Mouse (Mus musculus): Measurements from ENCODE around the gene Ltc4s. TPM values are rescaled to one million over a fixed set of nuclear protein-coding genes. Genes with fewer than 3 reads are reported as not detected.

Ltc4s gene
- polyA plus RNA-seq, 1 experiment from 2014 or later, result 1.3 TPM

DNA sequence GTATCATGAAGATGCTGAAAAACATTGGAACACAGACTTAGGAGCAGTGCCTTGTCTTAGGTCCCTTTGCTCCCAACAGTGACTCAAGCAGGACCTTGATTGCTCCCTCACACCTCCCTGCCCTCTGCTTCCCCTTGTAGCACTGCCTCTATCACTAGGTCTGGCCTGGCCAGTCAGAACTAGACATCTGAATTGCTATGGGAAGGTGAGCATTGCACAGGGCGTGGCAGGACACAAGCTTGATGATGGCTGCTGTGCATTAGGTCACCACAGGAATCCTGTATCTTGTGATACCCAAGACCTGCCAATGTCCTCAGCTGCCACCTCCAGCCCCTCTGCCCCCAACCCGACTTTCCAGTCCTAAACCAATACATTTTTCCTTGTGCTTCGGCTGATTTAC lies 28.6 kb upstream of the Ltc4s start:
- Histone ChIP-seq H3K36me3 (peaks cover 45% of the 10 kb centered on the region), H3K27me3 (no peaks in the 10 kb centered on the region), H3K9ac (no peak overlapping the region), H3K4me1 (no peaks in the 10 kb centered on the region; the same call in 1 of the 2 replicates), H3K9me3 (replicated peaks) (no peaks in the 10 kb centered on the region), H3K4me3 (no peak overlapping the region), H3K4me2 (replicated peaks) (no peak overlapping the region), H3K27ac (no peak overlapping the region)
- 97% methylated on average over 3 of the region's 3 CpGs for WGBS
- no peak for ATAC-seq (ENCODE audit: low FRiP score)

DNA sequence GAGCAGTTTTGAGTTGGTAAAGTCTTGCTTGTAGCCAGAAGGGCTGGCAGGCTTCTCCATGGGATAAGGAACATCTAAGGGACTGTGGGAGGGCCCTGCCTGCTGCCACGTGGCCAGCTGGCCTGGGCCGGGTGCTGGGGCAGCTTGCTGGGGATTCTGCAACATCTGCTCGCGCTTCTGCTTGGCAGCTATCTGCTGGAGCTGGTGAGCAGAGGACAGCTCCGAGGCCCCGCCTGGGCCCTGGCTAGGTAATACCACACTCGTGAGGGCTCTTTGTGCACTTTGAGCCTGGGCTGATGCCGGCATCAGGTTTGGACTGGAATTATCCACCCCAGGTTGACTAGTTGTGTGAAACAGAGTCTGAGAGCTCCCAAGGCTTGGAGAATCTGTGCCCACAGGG lies 27.5 kb upstream of the Ltc4s start:
- Histone ChIP-seq H3K36me3 (peaks cover 56% of the 10 kb centered on the region), H3K4me2 (replicated peaks) (no peak overlapping the region), H3K9ac (no peak overlapping the region), H3K27ac (no peak overlapping the region), H3K9me3 (replicated peaks) (no peaks in the 10 kb centered on the region), H3K4me3 (no peak overlapping the region), H3K4me1 (no peaks in the 10 kb centered on the region), H3K27me3 (no peaks in the 10 kb centered on the region)
- 89% methylated on average over 8 of the region's 8 CpGs for WGBS
- ATAC-seq (ENCODE audit: low FRiP score), result no peak

DNA sequence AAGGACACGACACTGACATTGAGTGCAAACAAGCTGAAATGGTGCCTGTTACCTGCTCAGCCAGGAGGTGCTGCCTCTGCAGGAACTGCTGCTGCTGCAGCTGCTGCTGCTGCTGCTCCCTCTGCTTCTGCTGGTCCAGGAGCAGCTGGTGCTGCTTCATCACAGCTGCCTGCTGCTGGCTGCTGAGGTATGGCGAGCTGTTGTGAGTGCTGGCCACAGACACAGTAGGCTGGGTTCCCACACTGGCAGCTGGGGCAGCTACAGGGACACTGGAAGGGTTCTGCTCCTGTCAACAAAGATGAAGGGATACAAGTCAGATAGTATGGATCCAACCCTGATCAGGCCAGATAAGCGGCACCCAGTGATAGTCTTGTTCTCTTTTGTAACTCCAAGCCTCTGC lies 24.8 kb upstream of the Ltc4s start:
- Histone ChIP-seq H3K4me2 (replicated peaks) (no peak overlapping the region), H3K4me3 (no peak overlapping the region), H3K4me1 (no peaks in the 10 kb centered on the region), H3K9ac (no peak overlapping the region), H3K36me3 (peaks cover 83% of the 10 kb centered on the region), H3K27me3 (no peaks in the 10 kb centered on the region), H3K9me3 (replicated peaks) (no peaks in the 10 kb centered on the region), H3K27ac (no peak overlapping the region)
- 91% methylated on average over 3 of the region's 3 CpGs for WGBS
- no peak for ATAC-seq (ENCODE audit: low FRiP score)

DNA sequence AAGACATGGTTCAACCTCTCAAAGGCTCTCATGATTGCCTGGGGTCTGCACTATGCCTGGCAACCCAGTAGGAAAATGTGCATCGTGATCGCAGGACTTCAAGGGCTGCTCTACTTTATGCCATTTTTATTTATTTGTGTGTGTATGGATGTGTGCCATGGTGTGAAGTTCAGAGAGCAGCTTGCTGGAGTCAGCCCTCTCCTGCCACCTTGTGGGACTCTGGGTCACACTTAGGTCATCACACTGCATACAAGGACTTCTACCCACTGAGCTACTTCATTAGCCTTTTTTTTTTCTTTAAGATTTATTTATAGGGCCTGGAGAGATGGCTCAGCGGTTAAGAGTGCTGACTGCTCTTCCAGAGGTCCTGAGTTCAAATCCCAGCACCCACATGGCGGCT lies 23.6 kb upstream of the Ltc4s start:
- no peak overlapping the region for H3K4me2 ChIP-seq (replicated peaks)
- H3K27me3 ChIP-seq, result no peaks in the 10 kb centered on the region
- peaks cover 95% of the 10 kb centered on the region for H3K36me3 ChIP-seq
- H3K4me1 ChIP-seq, result no peaks in the 10 kb centered on the region
- no peak overlapping the region for H3K4me3 ChIP-seq
- no peaks in the 10 kb centered on the region; the same call in 1 of the 2 replicates for H3K9me3 ChIP-seq (replicated peaks)
- ATAC-seq (ENCODE audit: low FRiP score), result no peak
- H3K9ac ChIP-seq, result no peak overlapping the region
- H3K27ac ChIP-seq, result no peak overlapping the region
- WGBS, result 93% methylated on average over 4 of the region's 4 CpGs

DNA sequence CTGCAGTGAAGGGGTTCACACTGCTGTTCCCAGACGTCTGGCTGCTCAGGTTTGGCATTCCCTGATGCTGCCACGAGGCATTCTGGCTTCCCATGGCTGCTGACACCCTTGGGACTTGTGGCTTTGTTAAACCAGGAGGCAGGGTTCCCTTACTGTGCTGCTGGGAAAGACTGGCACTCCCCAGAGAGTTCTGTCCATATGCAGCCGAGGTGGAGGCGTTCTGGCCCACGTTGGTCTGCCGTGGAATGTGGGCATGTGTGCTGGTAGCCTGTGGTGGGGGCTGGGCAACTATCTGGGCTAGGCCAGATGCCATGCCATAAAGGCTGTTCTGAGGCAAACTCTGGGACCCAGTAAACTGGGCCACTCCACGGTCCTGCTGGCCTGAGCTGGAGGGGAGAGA lies 19.9 kb upstream of the Ltc4s start:
- Histone ChIP-seq H3K4me3 (no peak overlapping the region), H3K9me3 (replicated peaks) (no peaks in the 10 kb centered on the region; the same call in 1 of the 2 replicates), H3K36me3 (peaks cover 79% of the 10 kb centered on the region), H3K27ac (no peak overlapping the region), H3K9ac (no peak overlapping the region), H3K27me3 (no peaks in the 10 kb centered on the region), H3K4me1 (no peaks in the 10 kb centered on the region), H3K4me2 (replicated peaks) (no peak overlapping the region)
- WGBS, result 89% methylated on average over 7 of the region's 7 CpGs
- ATAC-seq (ENCODE audit: low FRiP score), result no peak

DNA sequence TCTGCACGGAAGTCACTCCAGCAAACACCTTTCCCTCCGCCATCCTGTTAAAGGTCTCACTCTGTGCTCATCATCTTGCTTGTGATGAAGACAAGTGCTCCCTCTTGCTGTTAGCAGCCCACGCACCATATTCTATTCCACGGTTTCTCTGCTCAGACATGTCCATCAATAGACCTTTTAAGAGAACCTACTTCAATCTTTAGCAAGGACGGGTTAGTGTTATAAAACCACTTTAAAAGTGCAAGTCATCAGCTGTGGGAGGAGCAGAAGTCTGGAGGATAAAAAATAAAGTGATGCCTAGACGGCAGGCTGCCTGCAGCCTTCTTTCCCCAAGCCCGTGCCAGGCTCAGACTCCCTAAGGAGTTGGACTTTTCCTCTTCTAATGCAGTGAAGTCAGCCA lies 18.2 kb upstream of the Ltc4s start:
- ATAC-seq (ENCODE audit: low FRiP score), result no peak
- peaks cover 63% of the 10 kb centered on the region for H3K36me3 ChIP-seq
- WGBS, result 91% methylated on average over 7 of the region's 7 CpGs
- H3K4me3 ChIP-seq, result no peak overlapping the region
- no peak overlapping the region for H3K4me2 ChIP-seq (replicated peaks)
- peaks cover 7% of the 10 kb centered on the region; the same call in 1 of the 2 replicates for H3K4me1 ChIP-seq
- H3K27me3 ChIP-seq, result no peaks in the 10 kb centered on the region
- H3K27ac ChIP-seq, result no peak overlapping the region
- H3K9me3 ChIP-seq (replicated peaks), result no peaks in the 10 kb centered on the region; the same call in 1 of the 2 replicates
- no peak overlapping the region for H3K9ac ChIP-seq

DNA sequence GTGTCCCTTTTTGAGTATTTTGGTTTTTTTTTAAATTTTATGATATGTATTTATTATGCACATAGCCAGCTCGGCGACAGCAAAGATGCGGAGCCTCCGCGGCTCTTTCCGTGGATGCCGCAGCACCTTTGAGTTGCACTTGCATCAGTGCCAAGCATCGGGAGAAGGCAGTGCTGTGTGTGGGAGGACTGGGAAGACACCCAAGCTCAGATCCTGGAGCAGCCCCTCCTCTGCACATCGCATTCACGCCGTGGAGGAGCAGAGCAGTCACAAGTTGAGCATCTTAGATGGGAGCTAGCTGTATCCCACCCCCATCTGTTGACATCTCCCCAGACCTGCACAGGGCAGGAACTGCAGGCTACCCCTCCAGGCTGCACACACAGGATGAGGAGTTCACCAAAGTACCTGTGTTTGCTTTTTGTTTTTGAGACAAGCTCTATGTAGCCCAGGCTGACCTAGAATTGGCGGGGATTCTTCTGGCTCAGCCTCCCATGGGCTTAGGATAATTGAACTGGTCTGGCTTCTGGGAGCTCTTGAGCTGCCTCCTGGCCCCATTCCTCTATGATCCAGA lies 15.7 kb upstream of the Ltc4s start:
- no peak overlapping the region for H3K4me2 ChIP-seq (replicated peaks)
- peaks cover 7% of the 10 kb centered on the region; the same call in 1 of the 2 replicates for H3K4me1 ChIP-seq
- no peaks in the 10 kb centered on the region for H3K27me3 ChIP-seq
- peaks cover 38% of the 10 kb centered on the region for H3K36me3 ChIP-seq
- no peak overlapping the region for H3K4me3 ChIP-seq
- H3K9me3 ChIP-seq (replicated peaks), result no peaks in the 10 kb centered on the region; the same call in 1 of the 2 replicates
- H3K27ac ChIP-seq, result no peak overlapping the region
- no peak overlapping the region for H3K9ac ChIP-seq
- ATAC-seq (ENCODE audit: low FRiP score), result no peak
- 87% methylated on average over 12 of the region's 12 CpGs for WGBS

DNA sequence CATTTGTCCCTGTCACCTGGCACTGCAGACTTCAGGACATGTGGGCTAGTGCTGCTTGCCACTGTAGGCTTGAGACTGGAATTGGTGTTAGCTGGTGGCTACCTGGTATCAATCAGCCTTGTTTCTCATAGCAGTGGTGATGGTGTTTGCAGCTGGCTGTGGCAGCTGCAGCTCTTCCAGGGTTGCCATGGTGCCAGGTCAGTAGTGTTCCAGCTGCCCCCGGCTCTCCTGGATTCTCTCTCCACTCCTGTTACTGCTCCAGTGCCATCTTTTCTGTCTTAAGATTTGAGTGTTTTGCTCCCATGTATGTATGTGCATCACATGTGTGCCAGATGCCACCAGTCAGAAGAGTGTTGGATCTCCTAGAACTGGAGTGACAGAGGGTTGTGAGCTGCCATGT lies 15.0 kb upstream of the Ltc4s start:
- WGBS, result 63% methylated on average over 1 of the region's 1 CpGs
- Histone ChIP-seq H3K36me3 (peaks cover 31% of the 10 kb centered on the region), H3K4me2 (replicated peaks) (no peak overlapping the region), H3K27me3 (no peaks in the 10 kb centered on the region), H3K9me3 (replicated peaks) (no peaks in the 10 kb centered on the region; the same call in 1 of the 2 replicates), H3K27ac (peak overlapping the region; percentile 8; the same call in 1 of the 2 replicates), H3K4me3 (no peak overlapping the region), H3K9ac (no peak overlapping the region), H3K4me1 (peaks cover 7% of the 10 kb centered on the region; the same call in 1 of the 2 replicates)
- no peak for ATAC-seq (ENCODE audit: low FRiP score)

DNA sequence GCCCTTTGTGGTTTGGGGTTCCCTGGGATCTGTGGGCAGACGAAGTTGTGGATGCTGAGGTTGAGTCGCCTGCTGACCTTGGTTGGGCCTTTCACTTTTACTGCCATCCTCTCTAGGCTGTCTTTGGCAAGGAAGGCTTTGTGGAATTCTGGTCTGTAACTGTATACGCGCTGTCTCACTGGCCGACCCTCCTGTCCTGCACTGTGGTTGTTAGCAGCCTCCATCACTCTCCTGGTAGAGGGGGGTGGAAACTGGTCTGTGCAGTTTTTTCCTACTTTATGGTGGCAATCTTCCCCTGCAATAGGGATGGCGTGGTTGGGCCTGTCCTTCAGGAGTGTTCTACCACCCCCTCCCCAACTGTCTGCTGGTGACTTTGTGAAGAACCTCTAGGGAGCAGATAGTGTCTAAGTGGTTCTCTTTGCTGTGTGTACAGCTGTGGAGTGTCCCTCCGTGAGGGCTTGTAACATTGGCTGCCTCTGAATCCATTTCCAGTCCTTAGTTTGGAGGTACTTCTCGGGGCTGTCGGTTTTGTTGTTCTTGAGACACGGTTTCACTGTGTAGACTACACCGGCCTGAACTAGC lies 14.4 kb upstream of the Ltc4s start:
- 73% methylated on average over 11 of the region's 11 CpGs for WGBS
- H3K4me2 ChIP-seq (replicated peaks), result no peak overlapping the region

DNA sequence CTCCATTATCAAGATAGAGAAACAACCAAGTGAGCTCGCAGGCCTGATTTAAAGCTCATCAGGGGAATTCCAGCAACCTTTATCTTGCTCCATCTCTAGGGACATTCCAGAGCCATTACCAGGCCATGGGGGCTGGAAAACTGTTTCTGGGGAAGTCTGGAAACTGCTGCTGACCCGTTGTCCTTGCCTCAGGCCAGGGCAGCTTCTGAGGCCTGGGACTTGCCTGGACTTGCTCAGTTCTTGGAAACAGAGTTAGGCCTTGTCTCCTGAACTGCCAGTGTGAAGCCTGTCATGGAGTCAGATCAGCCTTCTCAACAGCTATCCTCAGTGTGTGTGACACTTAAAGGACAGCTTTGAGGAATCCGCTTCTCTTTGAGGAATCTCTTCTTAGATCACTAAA lies 13.8 kb upstream of the Ltc4s start:
- H3K9me3 ChIP-seq (replicated peaks), result no peaks in the 10 kb centered on the region
- peaks cover 7% of the 10 kb centered on the region; the same call in 1 of the 2 replicates for H3K4me1 ChIP-seq
- no peak overlapping the region for H3K4me3 ChIP-seq
- H3K36me3 ChIP-seq, result peaks cover 19% of the 10 kb centered on the region
- ATAC-seq (ENCODE audit: low FRiP score), result no peak
- WGBS, result 63% methylated on average over 3 of the region's 3 CpGs
- H3K27me3 ChIP-seq, result no peaks in the 10 kb centered on the region
- no peak overlapping the region for H3K4me2 ChIP-seq (replicated peaks)
- 0 out of 2 replicates have a peak overlapping the region, but pooled peaks have one; percentile 40 for H3K27ac ChIP-seq
- H3K9ac ChIP-seq, result no peak overlapping the region

More for the DNA sequence above, 14.4 kb upstream of the Ltc4s start:
- ATAC-seq (ENCODE audit: low FRiP score), result no peak
- Histone ChIP-seq H3K36me3 (peaks cover 25% of the 10 kb centered on the region), H3K4me3 (no peak overlapping the region), H3K27ac (peak overlapping the region; percentile 40; the same call in 1 of the 2 replicates), H3K9me3 (replicated peaks) (no peaks in the 10 kb centered on the region), H3K9ac (no peak overlapping the region), H3K27me3 (no peaks in the 10 kb centered on the region), H3K4me1 (peaks cover 7% of the 10 kb centered on the region; the same call in 1 of the 2 replicates)

DNA sequence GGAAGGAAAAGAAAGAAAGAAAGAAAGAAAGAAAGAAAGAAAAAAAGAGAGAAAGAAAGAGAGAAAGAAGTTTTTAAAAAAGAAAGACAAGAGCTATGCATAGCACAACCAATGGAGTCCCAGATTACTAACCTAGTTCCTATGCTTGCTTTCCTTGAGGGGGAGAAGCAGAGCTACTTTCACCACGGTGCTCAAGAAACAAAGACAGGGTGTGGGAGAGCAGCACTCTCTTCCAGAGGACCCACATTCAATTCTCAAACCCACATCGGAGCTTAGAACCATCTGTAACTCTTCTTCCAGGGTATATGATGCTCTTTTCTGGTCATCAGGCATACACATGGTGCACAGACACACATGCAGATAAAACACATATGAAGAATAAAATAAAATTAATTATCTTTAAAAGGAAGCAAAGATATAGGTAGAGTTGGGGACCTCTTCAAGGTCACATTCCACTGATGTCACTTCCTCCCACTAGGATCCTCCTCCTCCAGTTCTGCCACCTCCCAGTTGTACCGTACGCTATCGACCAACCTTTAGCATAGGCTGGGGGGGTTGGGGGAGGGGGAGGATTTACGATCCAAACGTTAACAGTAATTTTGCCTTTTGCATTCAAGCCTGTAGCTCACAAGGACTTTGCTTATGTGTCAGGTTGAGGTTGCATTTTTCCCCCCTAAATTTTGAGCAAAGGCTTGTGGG lies 10.2 kb upstream of the Ltc4s start:
- no peaks in the 10 kb centered on the region for H3K36me3 ChIP-seq
- no peak overlapping the region for H3K4me2 ChIP-seq (replicated peaks)
- no peak overlapping the region for H3K4me3 ChIP-seq
- no peaks in the 10 kb centered on the region for H3K27me3 ChIP-seq
- WGBS, result 88% methylated on average over 7 of the region's 7 CpGs
- H3K9me3 ChIP-seq (replicated peaks), result no peaks in the 10 kb centered on the region
- no peak for ATAC-seq (ENCODE audit: low FRiP score)
- no peak overlapping the region for H3K27ac ChIP-seq
- H3K4me1 ChIP-seq, result peaks cover 7% of the 10 kb centered on the region; the same call in 1 of the 2 replicates
- no peak overlapping the region for H3K9ac ChIP-seq

DNA sequence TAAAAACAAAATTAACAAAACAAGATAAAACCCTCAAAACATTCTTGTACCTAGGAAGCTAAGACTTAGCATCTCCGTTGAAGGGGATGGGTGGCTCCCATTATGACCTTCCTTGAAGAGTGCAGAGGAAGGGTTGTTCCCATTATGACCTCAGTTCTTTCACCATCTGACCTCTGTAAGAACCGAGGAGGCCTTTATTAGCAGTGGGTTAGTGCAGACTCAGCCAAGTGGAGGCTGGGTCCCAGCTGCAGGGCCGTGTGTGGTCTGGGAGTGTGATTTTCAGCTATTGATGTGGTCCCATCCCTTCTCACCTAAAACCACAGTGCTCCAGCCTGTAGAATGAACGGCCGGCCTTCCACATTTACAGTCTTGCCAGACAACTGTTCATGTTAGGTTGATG lies 6.9 kb upstream of the Ltc4s start:
- 67% methylated on average over 5 of the region's 5 CpGs for WGBS
- Histone ChIP-seq H3K27me3 (no peaks in the 10 kb centered on the region), H3K9ac (no peak overlapping the region), H3K36me3 (no peaks in the 10 kb centered on the region), H3K4me3 (no peak overlapping the region), H3K9me3 (replicated peaks) (no peaks in the 10 kb centered on the region), H3K4me2 (replicated peaks) (no peak overlapping the region), H3K4me1 (no peaks in the 10 kb centered on the region), H3K27ac (no peak overlapping the region)
- ATAC-seq (ENCODE audit: low FRiP score), result no peak

Measured in hindbrain, embryonic 12.5 days (tissue).